Mouse (Mus musculus) olfactory bulb, adult 2 months (tissue): ENCODE results near the gene Tnfaip8l1. TPM values are rescaled to one million over a fixed set of nuclear protein-coding genes. Genes with fewer than 3 reads are reported as not detected.

Source experiments
- H3K27ac ChIP-seq: fragments of 200-500 bp; 2 replicates; pipeline ENCODE4 v1.5.1; 2012; ENCODE audit warnings: low read depth, low read length; ENCODE audit not compliant: insufficient read depth
- H3K4me1 ChIP-seq: fragments of 200-500 bp; 2 replicates; pipeline ENCODE4 v1.6.1; 2012; ENCODE audit warnings: low read length; ENCODE audit not compliant: control insufficient read depth, insufficient read depth
- H3K4me3 ChIP-seq: fragments of 200-500 bp; 2 replicates; pipeline ENCODE4 v1.5.1; 2012; ENCODE audit warnings: mild to moderate bottlenecking, low read depth, low read length, moderate library complexity; ENCODE audit not compliant: insufficient read depth
- CTCF ChIP-seq: fragments of 200-500 bp; IDR thresholded peaks from 2 replicates; pipeline ENCODE4 v1.5.1; 2012; ENCODE audit warnings: low read depth, mild to moderate bottlenecking, low read length, moderate library complexity; ENCODE audit not compliant: insufficient read depth
- POLR2A ChIP-seq: fragments of 200-500 bp; IDR thresholded peaks from 2 replicates; pipeline ENCODE4 v1.6.1; 2012; ENCODE audit warnings: mild to moderate bottlenecking, low read depth, low read length, moderate library complexity; ENCODE audit not compliant: insufficient read depth
- WGBS: fragments of 180-500 bp; shearing (Covaris S2); methylation state at CpG from one replicate; pipeline ENCODE4 v1.1.7; 2018; 5-methylcytosine and 5-hydroxymethylcytosine counted together
- polyA plus RNA-seq: library from polyadenylated mRNA; stranded (reverse); fragments of >200 nt; gene quantifications from 2 replicates; pipeline ENCODE4 v1.2.4, GENCODE M21; 2012; ENCODE audit warnings: low replicate concordance; ENCODE audit not compliant: missing spikeins, insufficient read depth, insufficient read length

Tnfaip8l1 gene
- polyA plus RNA-seq = not detected in 2 replicates

GRCm38 (mm10) chr17:56162231-56162774 lies at the start of gene Tnfaip8l1:
Gene Tnfaip8l1 (plus strand): TSS chr17:56162477.
- Histone ChIP-seq H3K27ac (no peak within 1 kb of the TSS), H3K4me1 (peaks cover 4% of the 10 kb centered on the region), H3K4me3 (peak within 1 kb of the TSS; percentile 52)
- 1% methylated on average over 30 of the region's 30 CpGs for WGBS
- no peak for TF ChIP-seq CTCF
- TF ChIP-seq POLR2A = no peak

- Histone ChIP-seq H3K27ac (no peak overlapping the region), H3K4me3 (no peak overlapping the region), H3K4me1 (peaks cover 8% of the 10 kb centered on the region)
- 82% methylated on average over 3 of the region's 3 CpGs for WGBS
- TF ChIP-seq POLR2A = no peak
- no peak for TF ChIP-seq CTCF
Measured at GRCm38 (mm10) chr17:56112743-56113142, 49.5 kb upstream of the Tnfaip8l1 start.

- 75% methylated on average over 10 of the region's 10 CpGs for WGBS
- no peak for TF ChIP-seq CTCF
- TF ChIP-seq POLR2A = no peak
- Histone ChIP-seq H3K4me1 (peaks cover 20% of the 10 kb centered on the region), H3K4me3 (no peak overlapping the region), H3K27ac (no peak overlapping the region)
Measured at GRCm38 (mm10) chr17:56116193-56116592, 46.1 kb upstream of the Tnfaip8l1 start.

- Histone ChIP-seq H3K27ac (no peak within 1 kb of the TSS), H3K4me3 (peak within 1 kb of the TSS; percentile 13), H3K4me1 (peaks cover 20% of the 10 kb centered on the region)
- TF ChIP-seq CTCF (no peak), POLR2A (no peak)
- WGBS = 1% methylated on average over 27 of the region's 27 CpGs
Measured at GRCm38 (mm10) chr17:56117251-56117710, 45.0 kb upstream of the Tnfaip8l1 start, which contains the start of gene Plin5. Gene Plin5 (minus strand): TSS chr17:56117596.

GRCm38 (mm10) chr17:56119431-56119830 lies 42.8 kb upstream of the Tnfaip8l1 start:
- Histone ChIP-seq H3K4me1 (peaks cover 20% of the 10 kb centered on the region), H3K4me3 (no peak overlapping the region), H3K27ac (no peak overlapping the region)
- TF ChIP-seq POLR2A = no peak
- no peak for TF ChIP-seq CTCF
- WGBS = 49% methylated on average over 12 of the region's 12 CpGs

GRCm38 (mm10) chr17:56119981-56120880 lies 42.0 kb upstream of the Tnfaip8l1 start:
- WGBS = 9% methylated on average over 66 of the region's 66 CpGs
- H3K4me1 ChIP-seq = peaks cover 20% of the 10 kb centered on the region
- no peak overlapping the region for H3K27ac ChIP-seq
- no peak overlapping the region for H3K4me3 ChIP-seq
- TF ChIP-seq POLR2A (no peak), CTCF (no peak)

- WGBS = 67% methylated on average over 2 of the region's 2 CpGs
Measured at GRCm38 (mm10) chr17:56121826-56122225, 40.5 kb upstream of the Tnfaip8l1 start, which contains the start of gene Lrg1. Gene Lrg1 (minus strand): TSS chr17:56122001.

GRCm38 (mm10) chr17:56123161-56123560 lies 39.1 kb upstream of the Tnfaip8l1 start:
- Histone ChIP-seq H3K27ac (no peak overlapping the region), H3K4me3 (no peak overlapping the region), H3K4me1 (peaks cover 12% of the 10 kb centered on the region)
- no peak for TF ChIP-seq POLR2A
- TF ChIP-seq CTCF = no peak
- WGBS = 90% methylated on average over 12 of the region's 12 CpGs

More at GRCm38 (mm10) chr17:56121826-56122225, 40.5 kb upstream of the Tnfaip8l1 start, which contains the start of gene Lrg1:
- Histone ChIP-seq H3K4me1 (peaks cover 20% of the 10 kb centered on the region), H3K4me3 (no peak within 1 kb of the TSS), H3K27ac (no peak within 1 kb of the TSS)
- no peak for TF ChIP-seq POLR2A
- TF ChIP-seq CTCF = no peak

- no peak for TF ChIP-seq CTCF
- TF ChIP-seq POLR2A = no peak
- H3K27ac ChIP-seq = no peak overlapping the region
- H3K4me3 ChIP-seq = no peak overlapping the region
- peaks cover 12% of the 10 kb centered on the region for H3K4me1 ChIP-seq
- 60% methylated on average over 59 of the region's 59 CpGs for WGBS
Measured at GRCm38 (mm10) chr17:56123681-56124340, 38.5 kb upstream of the Tnfaip8l1 start.
